Mouse (Mus musculus) Patski (cell line): Measurements from ENCODE around the gene Tmem237. TPM values are rescaled to one million over a fixed set of nuclear protein-coding genes. Genes with fewer than 3 reads are reported as not detected.
A peak's percentile ranks its signal among the peaks of the same experiment; 100 is the strongest.

ENCODE experiments used
- ATAC-seq: fragments of 100-300 bp; one replicate; pipeline ENCODE4 v1.8.0; 2021
- CTCF ChIA-PET: fragments of 350-600 bp; sonication (Branson Sonifier 250); formaldehyde crosslinking; loops from one replicate; lab custom pipeline; 2022; ENCODE audit warnings: inconsistent platforms; lab: Charles Lee
- POLR2A ChIA-PET: fragments of 350-600 bp; sonication (Branson Sonifier 250); formaldehyde crosslinking; loops from one replicate; lab custom pipeline; 2022; ENCODE audit warnings: antibody characterized with exemption, inconsistent platforms; lab: Charles Lee
- DNase-seq: peaks from one replicate; pipeline ENCODE4 v3.0.0-alpha.2; 2011; ENCODE audit warnings: low read depth, low spot score
- H3K27me3 ChIP-seq: fragments of 371-371 bp; one replicate; pipeline ENCODE4 v1.5.1; 2021
- CTCF ChIP-seq: fragments of 100-300 bp; IDR thresholded peaks from one replicate; pipeline ENCODE4 v1.5.1; 2021
- in situ Hi-C: fragments of 300-500 bp; cut with MboI; formaldehyde crosslinking; loops from 3 replicates; pipeline ENCODE4 v1.11.1; 2018; ENCODE audit warnings: low pct_unique_long_range_greater_than_20kb, mixed read lengths
- polyA plus RNA-seq: library from polyadenylated mRNA; unstranded; gene quantifications from one replicate; pipeline ENCODE4 v1.2.3, GENCODE M21; 2021

Gene Tmem237
- polyA plus RNA-seq, 1 experiment from 2014 or later = 35.2 TPM

- in situ Hi-C loops = no loop called here
- no peaks in the 10 kb centered on the region for H3K27me3 ChIP-seq
- ChIA-PET POLR2A (no interaction called here), CTCF (interaction anchor here (0.7 to 2.7 kb wide), 3 partner anchors 9 to 37 kb away, joined by 3 to 8 read pairs (median 3); no protein-coding TSS in a partner anchor)
- no peak for DNase-seq
- no peak for TF ChIP-seq CTCF
- no peak for ATAC-seq
Observed at GRCm38 (mm10) chr1:59160871-59161270, 40.7 kb upstream of the Tmem237 start.

GRCm38 (mm10) chr1:59159136-59159535 lies 38.9 kb upstream of the Tmem237 start:
- CTCF ChIA-PET = interaction anchor here (1.2 kb wide), 1 partner anchor 9 kb away, joined by 4 read pairs; no protein-coding TSS in a partner anchor
- TF ChIP-seq CTCF = no peak
- no peaks in the 10 kb centered on the region for H3K27me3 ChIP-seq
- in situ Hi-C loops = loop anchor here (10.0 kb wide), 1 partner anchor 394 kb away; no protein-coding TSS in a partner anchor
- POLR2A ChIA-PET = no interaction called here
- DNase-seq (no peak), ATAC-seq (no peak)

DNA sequence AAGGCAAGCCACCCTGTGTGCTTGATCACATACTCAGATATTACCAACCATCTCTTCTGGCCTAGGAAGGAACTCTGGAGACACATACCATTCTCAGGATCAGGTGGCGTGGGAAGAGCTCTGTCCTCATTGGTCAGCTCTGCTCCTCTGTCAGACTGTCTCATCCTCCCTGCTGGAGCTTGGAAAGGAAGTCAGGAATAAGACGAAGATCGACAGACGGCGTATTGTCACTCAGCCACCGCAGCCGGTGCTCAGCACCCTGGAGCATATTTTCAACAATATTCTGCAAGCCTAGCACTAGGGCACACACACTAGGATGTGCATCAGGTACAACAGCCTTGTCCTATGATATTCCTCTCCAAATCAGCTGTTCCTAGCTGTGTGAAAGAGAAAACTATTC lies 38.3 kb upstream of the Tmem237 start:
- ATAC-seq = no peak
- in situ Hi-C loops = loop anchor here (10.0 kb wide), 1 partner anchor 394 kb away; no protein-coding TSS in a partner anchor
- ChIA-PET CTCF (interaction anchor here (1.2 to 1.5 kb wide), 2 partner anchors 9 to 16 kb away, joined by 4 to 6 read pairs; no protein-coding TSS in a partner anchor), POLR2A (no interaction called here)
- DNase-seq = no peak
- no peak for TF ChIP-seq CTCF
- no peaks in the 10 kb centered on the region for H3K27me3 ChIP-seq

DNA sequence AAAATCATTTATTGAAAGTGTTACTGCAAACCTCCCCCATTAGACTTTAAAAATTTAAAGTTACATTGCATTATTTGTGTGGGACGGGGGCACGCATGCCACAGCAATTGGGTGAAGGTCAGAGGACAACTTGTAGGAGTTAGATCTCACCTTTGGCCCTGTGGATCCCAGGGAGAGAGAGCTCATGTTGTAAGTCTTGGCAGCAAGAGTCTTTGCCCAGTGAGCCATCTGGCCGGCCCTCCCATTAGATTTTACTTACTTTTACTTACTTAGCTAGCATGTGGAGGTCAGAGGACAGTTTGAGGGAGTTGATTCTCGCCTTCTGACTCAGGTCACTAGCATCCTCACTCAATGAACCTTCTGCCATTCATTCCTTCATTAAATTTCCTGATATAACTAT lies 37.6 kb upstream of the Tmem237 start:
- no peak for TF ChIP-seq CTCF

GRCm38 (mm10) chr1:59152346-59152745 lies 32.1 kb upstream of the Tmem237 start:
- H3K27me3 ChIP-seq = no peaks in the 10 kb centered on the region
- in situ Hi-C loops = loop anchor here (10.0 kb wide), 1 partner anchor 388 kb away; no protein-coding TSS in a partner anchor
- DNase-seq = no peak
- ATAC-seq = no peak
- POLR2A ChIA-PET = no interaction called here
- TF ChIP-seq CTCF = no peak
- CTCF ChIA-PET = no interaction called here

More for the DNA sequence above, 37.6 kb upstream of the Tmem237 start:
- no peaks in the 10 kb centered on the region for H3K27me3 ChIP-seq
- POLR2A ChIA-PET = no interaction called here
- CTCF ChIA-PET = interaction anchor here (1.2 to 1.5 kb wide), 2 partner anchors 8 to 15 kb away, joined by 4 to 6 read pairs; no protein-coding TSS in a partner anchor
- ATAC-seq = no peak
- in situ Hi-C loops = loop anchor here (10.0 kb wide), 1 partner anchor 393 kb away; no protein-coding TSS in a partner anchor
- DNase-seq = no peak

DNA sequence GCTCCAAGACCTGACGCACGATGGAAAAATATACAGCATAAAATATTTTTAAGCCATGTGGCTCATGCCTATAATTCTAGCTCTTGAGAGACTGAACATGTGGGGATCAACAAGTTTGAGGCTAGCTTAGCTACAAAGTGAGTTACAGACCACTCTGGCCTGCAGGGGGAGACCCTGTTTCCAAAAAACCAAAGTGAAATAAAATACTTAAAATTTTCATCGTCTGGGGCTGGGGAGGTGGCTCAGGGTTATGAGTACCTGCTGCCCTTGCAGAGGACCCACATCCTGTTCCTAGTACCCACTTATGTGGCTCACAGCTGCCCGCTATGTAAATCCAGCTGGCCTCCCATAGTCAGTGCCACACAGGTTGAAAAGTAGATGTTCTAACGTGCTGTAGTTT lies 30.3 kb upstream of the Tmem237 start:
- DNase-seq (no peak), ATAC-seq (no peak)
- CTCF ChIA-PET = interaction anchor here (1.1 to 1.4 kb wide), 2 partner anchors 8 to 18 kb away, joined by 3 to 4 read pairs; no protein-coding TSS in a partner anchor
- POLR2A ChIA-PET = no interaction called here
- H3K27me3 ChIP-seq = no peaks in the 10 kb centered on the region
- peak; percentile 7 for TF ChIP-seq CTCF
- in situ Hi-C loops = loop anchor here (10.0 kb wide), 1 partner anchor 386 kb away; no protein-coding TSS in a partner anchor

- DNase-seq (no peak), ATAC-seq (no peak)
- CTCF ChIA-PET = interaction anchor here (0.8 to 1.4 kb wide), 2 partner anchors 94 to 98 kb away, joined by 3 read pairs; no protein-coding TSS in a partner anchor
- TF ChIP-seq CTCF = peak; percentile 62
- POLR2A ChIA-PET = no interaction called here
- no peaks in the 10 kb centered on the region for H3K27me3 ChIP-seq
- in situ Hi-C loops = loop anchor here (5.0 kb wide), 2 partner anchors 77 to 137 kb away; no protein-coding TSS in a partner anchor
Observed at GRCm38 (mm10) chr1:59144543-59144942, 24.3 kb upstream of the Tmem237 start.

GRCm38 (mm10) chr1:59142809-59143208 lies 22.6 kb upstream of the Tmem237 start:
- no peak for ATAC-seq
- CTCF ChIA-PET = interaction anchor here (0.9 to 1.8 kb wide), 10 partner anchors 9 to 95 kb away, joined by 3 to 6 read pairs (median 4); no protein-coding TSS in a partner anchor
- no peak for DNase-seq
- TF ChIP-seq CTCF = peak; percentile 86
- H3K27me3 ChIP-seq = no peaks in the 10 kb centered on the region
- POLR2A ChIA-PET = no interaction called here
- in situ Hi-C loops = loop anchor here (5.0 kb wide), 2 partner anchors 76 to 136 kb away; no protein-coding TSS in a partner anchor

GRCm38 (mm10) chr1:59134419-59134818 lies 14.2 kb upstream of the Tmem237 start:
- POLR2A ChIA-PET = interaction anchor here (0.8 kb wide), 1 partner anchor 24 kb away, joined by 3 read pairs; no protein-coding TSS in a partner anchor
- no peak for TF ChIP-seq CTCF
- ATAC-seq (no peak), DNase-seq (no peak)
- peaks cover 4% of the 10 kb centered on the region for H3K27me3 ChIP-seq
- CTCF ChIA-PET = interaction anchor here (0.6 kb wide), 1 partner anchor 10 kb away, joined by 3 read pairs; no protein-coding TSS in a partner anchor
- in situ Hi-C loops = no loop called here

DNA sequence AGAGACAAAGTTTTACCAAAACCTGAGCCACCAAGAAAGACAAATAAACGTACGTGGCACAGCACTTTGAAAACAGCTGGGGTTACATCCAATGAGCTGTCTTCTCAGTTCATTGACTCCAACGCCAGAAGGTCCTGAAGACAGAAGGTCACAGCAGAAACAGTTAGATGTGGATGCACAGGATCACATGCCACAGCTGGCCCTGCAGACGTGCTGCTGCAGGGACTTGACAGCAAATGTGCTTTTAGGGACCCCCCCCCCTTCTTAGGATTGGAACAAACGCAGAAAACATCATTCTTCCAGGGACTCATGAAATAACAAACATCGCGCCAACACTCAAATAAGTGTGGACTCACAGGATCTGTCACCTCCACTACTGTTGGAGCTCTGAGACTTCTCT lies 8.7 kb upstream of the Tmem237 start:
- DNase-seq (no peak), ATAC-seq (no peak)
- CTCF ChIA-PET = interaction anchor here (1.7 kb wide), 1 partner anchor 14 kb away, joined by 6 read pairs; no protein-coding TSS in a partner anchor
- POLR2A ChIA-PET = no interaction called here
- peaks cover 13% of the 10 kb centered on the region for H3K27me3 ChIP-seq
- in situ Hi-C loops = no loop called here
- no peak for TF ChIP-seq CTCF

DNA sequence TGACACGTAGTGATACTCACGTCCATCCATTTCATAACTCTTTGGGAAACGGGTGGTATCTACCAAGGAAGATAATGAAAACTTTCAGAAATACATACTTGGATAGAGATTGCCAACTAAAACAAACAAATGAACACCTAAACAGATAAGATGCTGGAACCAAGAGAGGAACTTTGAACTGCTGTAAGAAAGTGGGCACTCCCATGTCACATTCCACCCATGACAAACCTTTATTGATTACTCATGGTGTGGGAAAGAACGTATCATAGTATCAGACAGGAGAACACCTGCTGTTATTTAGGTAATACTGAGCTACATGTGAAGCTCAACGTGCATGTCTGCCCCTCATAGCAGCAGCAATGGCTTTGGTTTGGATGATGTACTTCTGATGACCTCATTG lies 5.3 kb upstream of the Tmem237 start:
- no peak for ATAC-seq
- ChIA-PET CTCF (interaction anchor here (1.2 kb wide), 1 partner anchor 113 kb away, joined by 3 read pairs; no protein-coding TSS in a partner anchor), POLR2A (no interaction called here)
- DNase-seq = no peak
- TF ChIP-seq CTCF = no peak
- in situ Hi-C loops = no loop called here
- H3K27me3 ChIP-seq = peaks cover 9% of the 10 kb centered on the region
